Mouse (Mus musculus) CH12.LX (cell line): ENCODE results near the gene Samd9l.

Experiments used
- CHD1 ChIP-seq: IDR thresholded peaks from 2 replicates; pipeline ENCODE4 v1.6.1; 2012; ENCODE audit warnings: low read depth, low read length, improper control_type of control experiment, inconsistent platforms
- CTCF ChIP-seq, 2 experiments: IDR thresholded peaks in 1 of 2; conservative IDR thresholded peaks in 1 of 2; 2 replicates each; pipeline ENCODE4 v1.5.1; 2011 to 2012; ENCODE audit warnings: low read depth in 2 of 2, low read length in 2 of 2, improper control_type of control experiment in 1 of 2, inconsistent platforms in 1 of 2, mild to moderate bottlenecking in 1 of 2, moderate library complexity in 1 of 2
- EP300 ChIP-seq: IDR thresholded peaks from 2 replicates; pipeline ENCODE4 v1.6.1; 2011; ENCODE audit warnings: low read length, improper control_type of control experiment
- HCFC1 ChIP-seq: IDR thresholded peaks from 2 replicates; pipeline ENCODE4 v1.6.1; 2012; ENCODE audit warnings: low read depth, mild to moderate bottlenecking, inconsistent platforms, low read length, improper control_type of control experiment
- JUND ChIP-seq: conservative IDR thresholded peaks from 2 replicates; pipeline ENCODE4 v1.6.1; 2011; ENCODE audit warnings: low read depth, low read length, improper control_type of control experiment
- NRF1 ChIP-seq: IDR thresholded peaks from 2 replicates; pipeline ENCODE4 v1.6.1; 2014; ENCODE audit warnings: low read depth, mild to moderate bottlenecking, inconsistent platforms, low read length, improper control_type of control experiment, moderate library complexity
- POLR2A ChIP-seq: IDR thresholded peaks from 2 replicates; pipeline ENCODE4 v1.6.1; 2011; ENCODE audit warnings: low read depth, mild to moderate bottlenecking, improper control_type of control experiment, low read length
- RAD21 ChIP-seq: IDR thresholded peaks from 2 replicates; pipeline ENCODE4 v1.6.1; 2011; ENCODE audit warnings: low read depth, mild to moderate bottlenecking, low read length, improper control_type of control experiment, moderate library complexity
- TBP ChIP-seq: conservative IDR thresholded peaks from 2 replicates; pipeline ENCODE4 v1.6.1; 2011; ENCODE audit warnings: low read depth, low read length, improper control_type of control experiment
- TCF12 ChIP-seq: IDR thresholded peaks from 2 replicates; pipeline ENCODE4 v1.6.1; 2014; ENCODE audit warnings: low read depth, mild to moderate bottlenecking, inconsistent platforms, low read length, improper control_type of control experiment
- ZNF384 ChIP-seq: IDR thresholded peaks from 2 replicates; pipeline ENCODE4 v1.6.1; 2012; ENCODE audit warnings: low read depth, low read length, improper control_type of control experiment, inconsistent platforms

- TF ChIP-seq CTCF (conservative IDR thresholded peaks at IDR 0.05 in 1 of 2, IDR thresholded peaks at IDR 0.05 in 1 of 2; ENCODE audit: low read depth in 2 of 2, low read length in 2 of 2): no peak
- TF ChIP-seq EP300: no peak
- TF ChIP-seq POLR2A: no peak
- TF ChIP-seq TCF12: no peak
- no peak for TF ChIP-seq RAD21
- no peak for TF ChIP-seq ZNF384
- no peak for TF ChIP-seq HCFC1
- no peak for TF ChIP-seq NRF1
- TF ChIP-seq JUND: no peak
- no peak for TF ChIP-seq TBP
- TF ChIP-seq CHD1: no peak
Measured at GRCm38 (mm10) chr6:3341479-3341878, 57.9 kb downstream of the Samd9l start.
